Mouse (Mus musculus): Measurements from ENCODE around the gene Gtpbp6. TPM values are rescaled to one million over a fixed set of nuclear protein-coding genes. Genes with fewer than 3 reads are reported as not detected.

Gene Gtpbp6
- polyA plus RNA-seq (2014; fragmentation: Nextera tagmentation; extraction: Ambion mirVana): 27.1 and 30.8 TPM in 2 replicates

DNA sequence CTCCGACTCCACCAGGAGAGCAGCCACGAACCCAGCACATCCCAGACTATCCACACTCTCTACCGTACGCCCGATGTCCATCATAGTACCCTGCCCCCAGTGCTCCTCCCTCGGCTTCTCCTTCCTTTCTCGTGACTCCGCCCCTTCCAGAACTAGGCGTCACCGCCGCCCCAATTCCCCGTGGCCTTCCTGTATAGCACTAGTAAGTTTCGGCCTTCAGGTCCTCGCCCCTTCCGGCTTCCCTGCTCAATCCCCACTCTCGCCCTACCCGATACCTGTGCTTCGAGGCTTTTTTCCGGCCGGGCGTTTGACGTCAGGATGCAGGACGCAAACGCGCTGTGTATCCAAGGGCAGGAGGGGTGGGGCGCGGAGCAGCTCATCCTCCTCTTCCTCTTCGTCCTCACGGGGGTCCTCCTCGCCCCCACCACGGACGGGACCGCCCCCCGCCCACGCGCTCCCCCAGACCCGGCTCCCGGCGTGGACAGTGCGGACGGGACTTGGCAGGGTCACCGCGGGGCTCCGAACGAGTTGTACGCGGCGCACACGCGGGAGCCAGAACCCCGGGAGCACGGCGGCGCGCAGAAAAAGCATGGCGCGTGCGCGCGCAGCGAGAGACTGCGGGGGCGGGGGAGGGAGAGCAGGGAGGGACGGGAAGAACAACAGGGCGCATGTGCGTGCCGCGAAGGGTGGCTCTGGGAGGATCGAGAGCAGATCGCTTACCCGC, at the start of gene Gtpbp6:
TSS of gene Gtpbp6 (minus strand) at position 617 of the 724 bp plus-strand sequence.
- Histone ChIP-seq H3K9ac (replicated peaks; ENCODE audit: low read depth, low read length) (peak within 1 kb of the TSS; percentile 75), H3K4me3 (ENCODE audit: low read depth, low read length) (peak within 1 kb of the TSS; percentile 81), H3K9me3 (ENCODE audit: control insufficient read depth, low read depth, low read length) (peaks cover 3% of the 10 kb centered on the region; the same call in 1 of the 2 replicates), H3K4me2 (replicated peaks; ENCODE audit: low read depth, low read length) (peak within 1 kb of the TSS; percentile 80), H3K27ac (ENCODE audit: low read length) (peak within 1 kb of the TSS; percentile 98), H3K36me3 (ENCODE audit: control insufficient read depth, insufficient read depth, low read length) (peaks cover 35% of the 10 kb centered on the region), H3K4me1 (ENCODE audit: control insufficient read depth, insufficient read depth, low read length) (peaks cover 9% of the 10 kb centered on the region; the same call in 1 of the 2 replicates), H3K27me3 (ENCODE audit: control insufficient read depth, insufficient read depth, low read length) (no peaks in the 10 kb centered on the region)
- ATAC-seq (ENCODE audit: insufficient number of reproducible peaks, insufficient read depth, low FRiP score, low read depth): peak; percentile 90
- WGBS: under 1% methylated on average over 71 of the region's 71 CpGs

GRCm38 (mm10) chr5:110143007-110143406, 35.0 kb upstream of the Gtpbp6 start:
- H3K9me3 ChIP-seq (ENCODE audit: control insufficient read depth, low read depth, low read length): no peaks in the 10 kb centered on the region
- no peak overlapping the region for H3K4me2 ChIP-seq (replicated peaks; ENCODE audit: low read depth, low read length)
- H3K36me3 ChIP-seq (ENCODE audit: control insufficient read depth, insufficient read depth, low read length): peaks cover 26% of the 10 kb centered on the region
- H3K4me1 ChIP-seq (ENCODE audit: control insufficient read depth, insufficient read depth, low read length): no peaks in the 10 kb centered on the region
- H3K27ac ChIP-seq (ENCODE audit: low read length): no peak overlapping the region
- no peaks in the 10 kb centered on the region for H3K27me3 ChIP-seq (ENCODE audit: control insufficient read depth, insufficient read depth, low read length)
- no peak for ATAC-seq (ENCODE audit: insufficient number of reproducible peaks, insufficient read depth, low FRiP score, low read depth)
- no peak overlapping the region for H3K4me3 ChIP-seq (ENCODE audit: low read depth, low read length)
- H3K9ac ChIP-seq (replicated peaks; ENCODE audit: low read depth, low read length): no peak overlapping the region
- 88% methylated on average over 5 of the region's 5 CpGs for WGBS

GRCm38 (mm10) chr5:110142309-110142708, 34.3 kb upstream of the Gtpbp6 start:
- no peak for ATAC-seq (ENCODE audit: insufficient number of reproducible peaks, insufficient read depth, low FRiP score, low read depth)
- Histone ChIP-seq H3K27me3 (ENCODE audit: control insufficient read depth, insufficient read depth, low read length) (no peaks in the 10 kb centered on the region), H3K36me3 (ENCODE audit: control insufficient read depth, insufficient read depth, low read length) (peaks cover 26% of the 10 kb centered on the region), H3K27ac (ENCODE audit: low read length) (no peak overlapping the region), H3K4me1 (ENCODE audit: control insufficient read depth, insufficient read depth, low read length) (no peaks in the 10 kb centered on the region), H3K4me3 (ENCODE audit: low read depth, low read length) (no peak overlapping the region), H3K4me2 (replicated peaks; ENCODE audit: low read depth, low read length) (no peak overlapping the region), H3K9ac (replicated peaks; ENCODE audit: low read depth, low read length) (no peak overlapping the region), H3K9me3 (ENCODE audit: control insufficient read depth, low read depth, low read length) (no peaks in the 10 kb centered on the region)
- WGBS: 91% methylated on average over 2 of the region's 2 CpGs

DNA sequence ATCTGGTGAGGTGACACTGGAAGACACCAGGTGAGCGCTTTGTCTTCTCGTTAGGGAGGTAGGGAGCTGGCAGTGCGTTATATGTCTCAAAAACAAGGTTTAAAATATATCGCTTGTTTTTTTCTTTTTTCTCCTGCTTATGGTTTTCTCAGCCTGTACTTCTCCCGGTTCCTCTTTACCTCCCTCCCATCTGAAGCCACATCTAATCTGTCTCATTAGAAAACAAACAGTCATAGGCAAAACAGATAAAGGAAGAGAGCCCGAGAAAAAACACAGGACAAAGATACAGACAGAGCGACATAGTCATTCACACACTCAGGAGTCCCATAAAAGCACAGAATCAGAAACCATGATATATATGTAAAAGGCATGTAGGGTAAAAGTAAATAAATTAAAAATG, 32.4 kb upstream of the Gtpbp6 start:
- Histone ChIP-seq H3K4me3 (ENCODE audit: low read depth, low read length) (no peak overlapping the region), H3K36me3 (ENCODE audit: control insufficient read depth, insufficient read depth, low read length) (peaks cover 17% of the 10 kb centered on the region)
- 90% methylated on average over 7 of the region's 7 CpGs for WGBS

DNA sequence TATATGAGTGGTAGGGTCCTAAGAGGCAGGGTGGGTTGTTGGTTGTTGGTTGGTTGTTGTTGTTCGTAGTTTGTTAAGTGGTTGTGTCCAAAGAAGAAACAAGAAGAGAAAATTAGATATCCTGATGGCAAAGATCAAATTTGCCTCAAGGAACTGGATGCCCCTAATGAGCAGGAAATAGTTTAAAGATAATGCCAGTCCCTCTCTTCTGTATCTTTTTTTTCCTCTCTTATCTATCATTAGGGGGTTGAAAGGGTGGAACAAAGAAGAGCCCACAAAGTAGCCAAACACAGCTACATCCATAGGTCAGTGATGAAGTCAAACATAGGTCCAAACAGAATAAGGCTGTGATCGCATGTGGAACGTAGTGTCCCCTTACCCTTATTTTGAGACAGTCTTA, 31.3 kb upstream of the Gtpbp6 start:
- H3K9me3 ChIP-seq (ENCODE audit: control insufficient read depth, low read depth, low read length): no peaks in the 10 kb centered on the region
- H3K4me2 ChIP-seq (replicated peaks; ENCODE audit: low read depth, low read length): no peak overlapping the region
- H3K4me1 ChIP-seq (ENCODE audit: control insufficient read depth, insufficient read depth, low read length): no peaks in the 10 kb centered on the region
- no peak for ATAC-seq (ENCODE audit: insufficient number of reproducible peaks, insufficient read depth, low FRiP score, low read depth)
- H3K36me3 ChIP-seq (ENCODE audit: control insufficient read depth, insufficient read depth, low read length): peaks cover 11% of the 10 kb centered on the region
- H3K27ac ChIP-seq (ENCODE audit: low read length): no peak overlapping the region
- H3K27me3 ChIP-seq (ENCODE audit: control insufficient read depth, insufficient read depth, low read length): no peaks in the 10 kb centered on the region
- 94% methylated on average over 3 of the region's 3 CpGs for WGBS
- H3K9ac ChIP-seq (replicated peaks; ENCODE audit: low read depth, low read length): no peak overlapping the region
- no peak overlapping the region for H3K4me3 ChIP-seq (ENCODE audit: low read depth, low read length)

More for the DNA sequence above, 32.4 kb upstream of the Gtpbp6 start:
- H3K4me2 ChIP-seq (replicated peaks; ENCODE audit: low read depth, low read length): no peak overlapping the region
- no peak for ATAC-seq (ENCODE audit: insufficient number of reproducible peaks, insufficient read depth, low FRiP score, low read depth)
- H3K27ac ChIP-seq (ENCODE audit: low read length): no peak overlapping the region
- H3K27me3 ChIP-seq (ENCODE audit: control insufficient read depth, insufficient read depth, low read length): no peaks in the 10 kb centered on the region
- H3K4me1 ChIP-seq (ENCODE audit: control insufficient read depth, insufficient read depth, low read length): no peaks in the 10 kb centered on the region
- H3K9me3 ChIP-seq (ENCODE audit: control insufficient read depth, low read depth, low read length): no peaks in the 10 kb centered on the region
- H3K9ac ChIP-seq (replicated peaks; ENCODE audit: low read depth, low read length): no peak overlapping the region

GRCm38 (mm10) chr5:110137816-110138215, 29.8 kb upstream of the Gtpbp6 start:
- no peak overlapping the region for H3K4me2 ChIP-seq (replicated peaks; ENCODE audit: low read depth, low read length)
- ATAC-seq (ENCODE audit: insufficient number of reproducible peaks, insufficient read depth, low FRiP score, low read depth): no peak
- H3K9ac ChIP-seq (replicated peaks; ENCODE audit: low read depth, low read length): no peak overlapping the region
- H3K27ac ChIP-seq (ENCODE audit: low read length): no peak overlapping the region
- peaks cover 6% of the 10 kb centered on the region; the same call in 1 of the 2 replicates for H3K9me3 ChIP-seq (ENCODE audit: control insufficient read depth, low read depth, low read length)
- H3K27me3 ChIP-seq (ENCODE audit: control insufficient read depth, insufficient read depth, low read length): no peaks in the 10 kb centered on the region
- H3K4me1 ChIP-seq (ENCODE audit: control insufficient read depth, insufficient read depth, low read length): no peaks in the 10 kb centered on the region
- H3K4me3 ChIP-seq (ENCODE audit: low read depth, low read length): no peak overlapping the region
- peaks cover 5% of the 10 kb centered on the region; the same call in 1 of the 2 replicates for H3K36me3 ChIP-seq (ENCODE audit: control insufficient read depth, insufficient read depth, low read length)
- 95% methylated on average over 3 of the region's 3 CpGs for WGBS

- WGBS: 6% methylated on average over 18 of the region's 18 CpGs
- ATAC-seq (ENCODE audit: insufficient number of reproducible peaks, insufficient read depth, low FRiP score, low read depth): peak; percentile 46; the same call in 1 of the 2 replicates
- H3K27ac ChIP-seq (ENCODE audit: low read length): peak overlapping the region; percentile 39; the same call in 1 of the 2 replicates
- H3K4me2 ChIP-seq (replicated peaks; ENCODE audit: low read depth, low read length): peak overlapping the region; percentile 65
- no peaks in the 10 kb centered on the region; the same call in 1 of the 2 replicates for H3K36me3 ChIP-seq (ENCODE audit: control insufficient read depth, insufficient read depth, low read length)
- H3K4me3 ChIP-seq (ENCODE audit: low read depth, low read length): peak overlapping the region; percentile 79
- H3K9ac ChIP-seq (replicated peaks; ENCODE audit: low read depth, low read length): peak overlapping the region; percentile 61
- peaks cover 6% of the 10 kb centered on the region; the same call in 1 of the 2 replicates for H3K9me3 ChIP-seq (ENCODE audit: control insufficient read depth, low read depth, low read length)
- H3K27me3 ChIP-seq (ENCODE audit: control insufficient read depth, insufficient read depth, low read length): no peaks in the 10 kb centered on the region
- no peaks in the 10 kb centered on the region for H3K4me1 ChIP-seq (ENCODE audit: control insufficient read depth, insufficient read depth, low read length)
These were observed 28.1 kb upstream of the Gtpbp6 start for GRCm38 (mm10) chr5:110136087-110136464.

DNA sequence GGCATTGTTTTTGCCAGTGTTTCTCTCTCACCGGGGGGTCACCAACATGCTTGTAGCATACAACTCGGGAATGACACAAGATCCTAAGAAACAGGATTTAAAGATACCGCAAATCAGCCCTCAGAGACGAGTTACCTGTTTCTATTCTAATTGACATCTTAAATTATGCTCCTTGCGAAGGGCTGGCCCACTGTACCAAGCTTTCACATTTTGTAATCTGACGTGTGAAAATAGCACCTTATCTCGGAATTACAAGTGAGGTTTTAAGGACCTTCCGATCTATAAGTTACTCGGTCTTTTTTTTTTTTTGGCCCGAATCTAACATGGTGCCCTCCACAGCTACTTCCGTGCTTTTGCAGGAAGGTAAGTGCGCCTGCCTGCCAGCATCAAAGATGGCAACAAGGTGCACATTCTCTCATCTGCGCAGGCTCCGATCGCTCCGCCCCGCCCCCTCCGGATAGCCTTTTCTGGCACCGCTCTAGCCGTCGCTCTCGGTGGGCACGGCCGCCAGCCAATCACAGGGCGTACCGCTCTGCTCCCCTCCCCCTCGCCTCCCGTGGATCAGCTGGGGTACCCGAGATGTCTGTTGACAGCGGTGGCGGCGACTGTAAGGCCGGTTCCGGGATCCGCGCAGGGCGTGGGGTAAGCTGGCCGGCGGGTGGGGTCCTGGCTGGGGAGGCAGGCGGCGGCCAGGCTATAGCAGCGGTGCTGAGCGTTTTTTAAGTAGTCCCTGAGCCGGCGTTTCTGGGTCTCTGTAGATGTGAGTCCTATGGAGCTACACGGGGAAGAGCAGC, 27.5 kb upstream of the Gtpbp6 start, which contains the start of gene Chfr:
TSS of gene Chfr (plus strand) at position 550 of the 794 bp plus-strand sequence.
- Histone ChIP-seq H3K4me1 (ENCODE audit: control insufficient read depth, insufficient read depth, low read length) (no peaks in the 10 kb centered on the region), H3K9ac (replicated peaks; ENCODE audit: low read depth, low read length) (peak within 1 kb of the TSS; percentile 61), H3K9me3 (ENCODE audit: control insufficient read depth, low read depth, low read length) (peaks cover 6% of the 10 kb centered on the region; the same call in 1 of the 2 replicates), H3K4me3 (ENCODE audit: low read depth, low read length) (peak within 1 kb of the TSS; percentile 79), H3K27me3 (ENCODE audit: control insufficient read depth, insufficient read depth, low read length) (no peaks in the 10 kb centered on the region), H3K4me2 (replicated peaks; ENCODE audit: low read depth, low read length) (peak within 1 kb of the TSS; percentile 65), H3K36me3 (ENCODE audit: control insufficient read depth, insufficient read depth, low read length) (no peaks in the 10 kb centered on the region), H3K27ac (ENCODE audit: low read length) (peak within 1 kb of the TSS; percentile 39; the same call in 1 of the 2 replicates)
- peak; percentile 100 for ATAC-seq (ENCODE audit: insufficient number of reproducible peaks, insufficient read depth, low FRiP score, low read depth)
- WGBS: 3% methylated on average over 46 of the region's 46 CpGs
